Mouse (Mus musculus) CH12.LX (cell line): ENCODE measurements around the gene Zfp324. TPM values are rescaled to one million over a fixed set of nuclear protein-coding genes. Genes with fewer than 3 reads are reported as not detected.

Experiments used
- DNase-seq: peaks from one replicate; pipeline ENCODE4 v3.0.0-alpha.2; 2013; ENCODE audit errors: extremely low read depth
- H3K27ac ChIP-seq: 2 replicates; pipeline ENCODE4 v1.5.1; 2012; ENCODE audit warnings: low read depth, mild to moderate bottlenecking, control low read depth, moderate library complexity; ENCODE audit not compliant: insufficient read depth
- H3K27me3 ChIP-seq: replicated peaks from 2 replicates; pipeline ENCODE3; 2012; ENCODE audit warnings: inconsistent platforms
- H3K36me3 ChIP-seq, 2 experiments: replicated peaks in 1 of 2; 2 replicates each; pipeline versions ENCODE3 to v1.6.1; 2012; ENCODE audit warnings: inconsistent platforms in 1 of 2, low read length in 1 of 2, mild to moderate bottlenecking in 1 of 2, mixed read lengths in 1 of 2, moderate library complexity in 1 of 2; ENCODE audit not compliant: control insufficient read depth in 1 of 2, insufficient read depth in 1 of 2
- H3K4me1 ChIP-seq, 2 experiments: 2 replicates each; pipeline ENCODE4 v1.6.1; 2012; ENCODE audit warnings: inconsistent platforms in 1 of 2, moderate library complexity in 1 of 2; ENCODE audit not compliant: insufficient read depth in 2 of 2, control insufficient read depth in 1 of 2
- H3K4me2 ChIP-seq: 2 replicates; pipeline ENCODE4 v1.6.1; 2012; ENCODE audit warnings: low read depth, mild to moderate bottlenecking, control low read depth; ENCODE audit not compliant: poor library complexity, insufficient read depth, severe bottlenecking
- H3K4me3 ChIP-seq, 3 experiments: fragments of 150-350 bp in 1 of 3; sonication (generic) in 1 of 3; replicated peaks in 1 of 3; 2 replicates each; pipeline versions ENCODE3 to v1.5.1; 2011 to 2012; ENCODE audit warnings: low read depth in 2 of 3, low read length in 2 of 3, mild to moderate bottlenecking in 2 of 3, moderate library complexity in 2 of 3, control low read depth in 1 of 3, improper control_type of control experiment in 1 of 3, inconsistent platforms in 1 of 3, mixed read lengths in 1 of 3; ENCODE audit not compliant: poor library complexity in 1 of 3
- H3K79me2 ChIP-seq: replicated peaks from 2 replicates; pipeline ENCODE4 v1.6.1; 2012; ENCODE audit warnings: mild to moderate bottlenecking, moderate library complexity; ENCODE audit not compliant: control insufficient read depth, poor library complexity, insufficient read depth, severe bottlenecking; ENCODE audit errors: extremely low read depth
- H3K9ac ChIP-seq: 2 replicates; pipeline ENCODE4 v1.6.1; 2012; ENCODE audit warnings: low read depth, mild to moderate bottlenecking, control low read depth, moderate library complexity; ENCODE audit not compliant: insufficient read depth
- H3K9me3 ChIP-seq: replicated peaks from 2 replicates; pipeline ENCODE3; 2012; ENCODE audit warnings: low read length, inconsistent platforms, mixed read lengths
- CHD2 ChIP-seq: IDR thresholded peaks from 2 replicates; pipeline ENCODE4 v1.6.1; 2011; ENCODE audit warnings: low read length, improper control_type of control experiment
- CTCF ChIP-seq, 2 experiments: IDR thresholded peaks in 1 of 2; conservative IDR thresholded peaks in 1 of 2; 2 replicates each; pipeline ENCODE4 v1.5.1; 2011 to 2012; ENCODE audit warnings: low read depth in 2 of 2, low read length in 2 of 2, improper control_type of control experiment in 1 of 2, inconsistent platforms in 1 of 2, mild to moderate bottlenecking in 1 of 2, moderate library complexity in 1 of 2
- E2F4 ChIP-seq: IDR thresholded peaks from 2 replicates; pipeline ENCODE4 v1.6.1; 2011; ENCODE audit warnings: low read depth, low read length, improper control_type of control experiment; ENCODE audit not compliant: insufficient replicate concordance
- ELF1 ChIP-seq: IDR thresholded peaks from 2 replicates; pipeline ENCODE4 v1.6.1; 2014; ENCODE audit warnings: low read depth, mild to moderate bottlenecking, inconsistent platforms, low read length, improper control_type of control experiment
- EP300 ChIP-seq: IDR thresholded peaks from 2 replicates; pipeline ENCODE4 v1.6.1; 2011; ENCODE audit warnings: low read length, improper control_type of control experiment
- ETS1 ChIP-seq: conservative IDR thresholded peaks from 2 replicates; pipeline ENCODE4 v1.6.1; 2012; ENCODE audit warnings: low read depth, mild to moderate bottlenecking, inconsistent platforms, low read length, improper control_type of control experiment, moderate library complexity
- HCFC1 ChIP-seq: IDR thresholded peaks from 2 replicates; pipeline ENCODE4 v1.6.1; 2012; ENCODE audit warnings: low read depth, mild to moderate bottlenecking, inconsistent platforms, low read length, improper control_type of control experiment
- JUN ChIP-seq: IDR thresholded peaks from 2 replicates; pipeline ENCODE4 v1.6.1; 2011; ENCODE audit warnings: low read depth, mild to moderate bottlenecking, low read length, improper control_type of control experiment, moderate library complexity; ENCODE audit not compliant: insufficient read depth
- MAFK ChIP-seq: IDR thresholded peaks from 2 replicates; pipeline ENCODE4 v1.6.1; 2011; ENCODE audit warnings: low read length, improper control_type of control experiment; ENCODE audit not compliant: insufficient replicate concordance
- MAZ ChIP-seq: IDR thresholded peaks from 2 replicates; pipeline ENCODE4 v1.6.1; 2012; ENCODE audit warnings: low read depth, mild to moderate bottlenecking, inconsistent platforms, low read length, improper control_type of control experiment, moderate library complexity
- MEF2A ChIP-seq: IDR thresholded peaks from 2 replicates; pipeline ENCODE4 v1.6.1; 2014; ENCODE audit warnings: low read depth, mild to moderate bottlenecking, inconsistent platforms, low read length, improper control_type of control experiment, borderline replicate concordance
- MXI1 ChIP-seq: IDR thresholded peaks from 2 replicates; pipeline ENCODE4 v1.6.1; 2011; ENCODE audit warnings: mild to moderate bottlenecking, low read depth, low read length, improper control_type of control experiment
- PAX5 ChIP-seq: IDR thresholded peaks from 2 replicates; pipeline ENCODE4 v1.6.1; 2012; ENCODE audit warnings: low read length, inconsistent platforms, mixed read lengths
- POLR2AphosphoS2 ChIP-seq: IDR thresholded peaks from 2 replicates; pipeline ENCODE4 v1.6.1; 2011; ENCODE audit warnings: low read depth, low read length, improper control_type of control experiment
- RAD21 ChIP-seq: IDR thresholded peaks from 2 replicates; pipeline ENCODE4 v1.6.1; 2011; ENCODE audit warnings: low read depth, mild to moderate bottlenecking, low read length, improper control_type of control experiment, moderate library complexity
- SMC3 ChIP-seq: IDR thresholded peaks from 2 replicates; pipeline ENCODE4 v1.6.1; 2011; ENCODE audit warnings: low read depth, low read length, improper control_type of control experiment
- TBP ChIP-seq: conservative IDR thresholded peaks from 2 replicates; pipeline ENCODE4 v1.6.1; 2011; ENCODE audit warnings: low read depth, low read length, improper control_type of control experiment
- USF1 ChIP-seq: IDR thresholded peaks from 2 replicates; pipeline ENCODE4 v1.6.1; 2014; ENCODE audit warnings: low read depth, mild to moderate bottlenecking, inconsistent platforms, low read length, improper control_type of control experiment
- ZKSCAN1 ChIP-seq: IDR thresholded peaks from 2 replicates; pipeline ENCODE4 v1.6.1; 2012; ENCODE audit warnings: low read depth, inconsistent platforms, low read length, improper control_type of control experiment, borderline replicate concordance
- dilution Hi-C: fragments of 300-500 bp; cut with MboI; formaldehyde crosslinking; loops from 2 replicates; pipeline ENCODE4 v1.14.3; 2020; ENCODE audit warnings: low sequenced_read_pairs; ENCODE audit not compliant: extremely low pct_unique_long_range_greater_than_20kb, extremely low pct_ligation_motif_present
- in situ Hi-C: fragments of 300-500 bp; cut with MboI; formaldehyde crosslinking; loops from 3 replicates; pipeline ENCODE4 v1.14.3; 2019; ENCODE audit warnings: low sequenced_read_pairs, low pct_ligation_motif_present, low pct_unique_long_range_greater_than_20kb, mixed read lengths
- polyA plus RNA-seq: library from polyadenylated mRNA; unstranded; fragments of >175 nt; gene quantifications from 2 replicates; pipeline ENCODE4 v1.2.1, GENCODE M21; 2012; ENCODE audit warnings: low read depth; ENCODE audit not compliant: insufficient read length
- total RNA-seq, 2 experiments: library from RNA; depleted of rRNA; stranded (reverse); fragments of 300-350 nt in 1 of 2; fragments of >200 nt in 1 of 2; gene quantifications; 2 replicates each; pipeline ENCODE4 v1.2.3; 2012 to 2014

Gene Zfp324
- total and polyA plus RNA-seq, 3 experiments: 3.8 to 7.3 (median 6.4) TPM

DNA sequence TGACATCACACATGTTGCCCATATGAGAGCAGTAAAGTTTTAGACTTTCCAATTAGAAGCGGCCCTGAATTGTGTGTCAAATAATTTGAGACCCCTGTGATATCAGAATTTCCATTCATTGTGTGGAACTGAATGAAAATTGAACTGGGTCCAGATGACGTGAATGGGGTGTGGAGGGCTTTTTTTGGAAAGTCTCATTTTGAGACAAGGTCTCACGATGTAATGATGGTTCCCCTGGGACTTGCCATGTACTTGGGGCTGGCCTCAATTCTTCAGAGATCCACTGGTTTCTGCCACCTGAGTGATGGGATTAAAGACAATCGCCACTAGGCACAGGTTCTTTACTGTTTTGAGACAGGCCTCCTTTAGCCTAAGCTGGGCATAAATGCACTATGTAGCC is 25.0 kb upstream of the Zfp324 start:
- dilution Hi-C loops (no loop called here), in situ Hi-C loops (no loop called here)
- peak; percentile 76 for DNase-seq

DNA sequence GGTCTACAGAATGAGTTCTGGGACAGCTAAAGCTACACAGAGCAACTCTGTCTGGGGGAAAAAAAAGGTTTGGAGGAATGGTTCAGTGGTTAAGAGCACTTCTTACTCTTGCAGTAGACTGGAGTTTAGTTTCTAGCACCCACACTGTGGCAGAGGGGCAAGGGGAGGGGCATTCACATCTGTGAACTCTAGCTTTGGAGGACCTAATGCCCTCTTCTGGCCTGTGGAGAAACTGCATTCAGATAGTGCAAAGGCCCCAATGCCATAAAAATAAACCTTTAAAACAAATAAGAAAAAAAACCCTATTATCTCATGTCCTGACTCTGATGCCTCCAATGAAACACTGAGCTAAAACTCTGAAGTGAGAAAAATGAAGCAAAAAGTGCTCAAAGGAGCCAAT is 22.1 kb upstream of the Zfp324 start:
- H3K27me3 ChIP-seq: no peaks in the 10 kb centered on the region
- H3K4me2 ChIP-seq: no peak overlapping the region
- peak; percentile 64 for DNase-seq
- H3K27ac ChIP-seq: no peak overlapping the region
- in situ Hi-C loops (no loop called here), dilution Hi-C loops (no loop called here)
- H3K4me3 ChIP-seq: no peak overlapping the region
- peak; percentile 35 for TF ChIP-seq RAD21
- no peak for TF ChIP-seq MEF2A
- peak; percentile 58 for TF ChIP-seq SMC3
- no peak for TF ChIP-seq ZKSCAN1
- no peak for TF ChIP-seq PAX5
- no peak for TF ChIP-seq POLR2AphosphoS2
- peak; percentile 57 to 67 for TF ChIP-seq CTCF (conservative IDR thresholded peaks at IDR 0.05 in 1 of 2, IDR thresholded peaks at IDR 0.05 in 1 of 2; ENCODE audit: low read depth in 2 of 2, low read length in 2 of 2)
- peak; percentile 71 for TF ChIP-seq MAZ
- no peak for TF ChIP-seq USF1
- no peaks in the 10 kb centered on the region for H3K79me2 ChIP-seq
- H3K9me3 ChIP-seq: no peaks in the 10 kb centered on the region
- H3K36me3 ChIP-seq: no peaks in the 10 kb centered on the region
- peaks cover 3 to 28% of the 10 kb centered on the region in 2 experiments for H3K4me1 ChIP-seq
- H3K9ac ChIP-seq: no peak overlapping the region

More for the DNA sequence above, 25.0 kb upstream of the Zfp324 start:
- TF ChIP-seq JUN: no peak
- peak; percentile 76 for TF ChIP-seq MEF2A
- no peak for TF ChIP-seq TBP
- no peak for TF ChIP-seq PAX5
- peak; percentile 51; the same call in 1 of the 2 replicates for TF ChIP-seq CHD2
- peak; percentile 62 for TF ChIP-seq ETS1
- no peak for TF ChIP-seq SMC3
- TF ChIP-seq MXI1: no peak
- TF ChIP-seq HCFC1: no peak
- no peak for TF ChIP-seq ELF1
- peak; percentile 10; the same call in 1 of the 2 replicates for TF ChIP-seq EP300
- TF ChIP-seq E2F4: no peak
- no peak for TF ChIP-seq MAFK
- no peaks in the 10 kb centered on the region for H3K9me3 ChIP-seq
- H3K4me3 ChIP-seq: no peak overlapping the region
- H3K4me2 ChIP-seq: no peak overlapping the region
- no peaks in the 10 kb centered on the region for H3K36me3 ChIP-seq
- no peak overlapping the region for H3K27ac ChIP-seq
- no peak overlapping the region for H3K9ac ChIP-seq
- no peaks in the 10 kb centered on the region for H3K79me2 ChIP-seq
- peaks cover 3 to 14% of the 10 kb centered on the region in 2 experiments for H3K4me1 ChIP-seq
- H3K27me3 ChIP-seq: no peaks in the 10 kb centered on the region
